Mouse (Mus musculus): Measurements from ENCODE around the gene Nme6.
"Not testable (repeated sequence)": the region's sequence is repeated elsewhere in the genome, so short reads cannot be mapped to it uniquely, and the experiment has no call there.

Nme6 gene

DNA sequence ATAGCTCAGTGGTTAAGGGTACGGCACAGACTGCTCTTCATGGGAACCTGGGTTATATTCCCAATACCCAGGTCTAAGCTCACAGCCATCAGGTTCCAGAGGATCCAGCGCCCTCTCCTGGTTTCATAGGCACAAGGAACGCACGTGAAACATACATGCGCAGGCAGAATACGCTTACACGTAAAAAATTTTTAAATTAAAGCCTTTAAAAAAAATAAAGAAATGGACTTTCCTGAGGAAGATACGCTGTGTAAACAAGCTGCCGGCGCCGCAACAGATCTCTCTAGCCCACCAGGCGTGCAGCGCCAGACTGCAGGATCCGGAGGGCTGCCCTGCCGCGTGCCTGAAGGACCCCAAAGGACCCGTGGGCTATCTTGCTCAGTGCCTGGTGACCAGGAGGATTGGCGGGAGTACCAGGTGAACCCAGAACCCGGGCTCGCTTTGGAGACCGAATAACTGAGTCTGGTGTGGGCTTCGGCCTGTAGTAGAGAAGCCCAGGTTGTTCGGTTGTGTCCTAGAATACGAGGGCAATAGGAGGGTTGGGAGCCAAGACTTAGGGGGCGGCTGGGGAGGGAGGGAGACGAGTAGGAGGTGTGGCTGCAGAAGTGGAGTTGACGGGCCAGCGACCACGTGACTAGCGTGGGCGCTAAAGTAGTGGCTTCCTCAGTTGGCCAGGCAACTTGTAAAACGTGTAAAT is at the start of gene Nme6:
Gene Nme6 (plus strand): TSS at position 359 of the 697 bp plus-strand sequence.
- CTCF ChIA-PET = interaction anchor here (0.7 kb wide), 2 partner anchors 19 to 1473 kb away, joined by 3 read pairs; no protein-coding TSS in a partner anchor

DNA sequence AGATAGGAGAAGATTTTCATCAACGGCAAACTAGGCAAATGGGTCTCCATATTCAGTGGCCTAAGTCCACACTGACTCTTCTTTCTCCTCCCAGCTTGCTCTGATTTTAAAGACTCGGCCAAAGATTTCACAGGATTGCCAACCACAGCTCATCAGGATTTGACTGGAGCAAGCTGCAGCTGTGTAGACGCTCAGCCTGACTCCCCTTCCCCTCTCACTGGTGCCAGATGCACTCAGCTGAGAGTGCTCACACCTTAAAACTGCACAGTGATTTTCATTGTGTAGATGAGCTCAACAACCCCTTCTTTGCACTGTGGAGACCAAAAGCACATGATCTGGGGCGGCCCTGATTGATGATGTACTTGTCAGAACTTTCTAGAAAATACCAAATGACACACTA is 42.0 kb upstream of the Nme6 start, which contains the start of gene Fbxw27:
Gene Fbxw27 (minus strand): TSS at position 101 of the 400 bp plus-strand sequence.
- CTCF ChIA-PET = not testable (repeated sequence)

DNA sequence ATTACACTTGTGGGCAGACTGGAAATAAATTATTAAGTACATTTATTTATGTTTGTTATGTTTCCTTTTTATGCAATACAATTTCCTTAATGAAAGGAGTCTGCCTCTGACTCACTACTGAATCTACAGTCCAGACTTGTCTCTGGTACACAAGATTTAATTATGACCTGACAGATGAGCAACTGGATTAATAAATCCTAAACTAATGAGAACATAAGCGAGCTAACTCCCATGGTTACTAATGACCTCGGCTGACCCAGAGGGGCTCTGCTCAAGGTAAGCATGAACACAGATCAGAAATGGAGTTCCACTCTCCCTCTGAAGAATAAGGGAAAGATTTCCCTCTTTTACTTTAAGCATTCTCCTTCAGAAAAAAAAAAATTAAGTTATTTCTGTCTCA is 37.3 kb upstream of the Nme6 start:
- CTCF ChIA-PET = no interaction called here

DNA sequence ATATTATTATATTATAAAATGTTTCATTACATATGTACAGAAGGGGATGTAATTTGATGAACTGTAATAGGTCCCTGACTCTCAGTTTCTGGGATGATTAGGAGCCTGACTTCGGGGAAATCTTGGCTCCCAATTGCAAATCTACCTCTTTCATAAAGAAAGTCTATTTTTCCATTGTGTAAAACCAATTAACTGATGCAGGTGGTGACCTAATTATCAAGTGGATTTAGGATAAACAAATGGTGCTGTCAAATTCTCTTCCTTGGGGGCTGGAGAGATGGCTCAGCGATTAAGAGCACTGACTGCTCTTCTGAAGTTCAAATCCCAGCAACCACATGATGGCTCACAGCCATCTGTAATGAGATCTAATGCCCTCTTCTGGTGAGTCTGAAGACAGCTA is 36.7 kb upstream of the Nme6 start:
- CTCF ChIA-PET = no interaction called here

DNA sequence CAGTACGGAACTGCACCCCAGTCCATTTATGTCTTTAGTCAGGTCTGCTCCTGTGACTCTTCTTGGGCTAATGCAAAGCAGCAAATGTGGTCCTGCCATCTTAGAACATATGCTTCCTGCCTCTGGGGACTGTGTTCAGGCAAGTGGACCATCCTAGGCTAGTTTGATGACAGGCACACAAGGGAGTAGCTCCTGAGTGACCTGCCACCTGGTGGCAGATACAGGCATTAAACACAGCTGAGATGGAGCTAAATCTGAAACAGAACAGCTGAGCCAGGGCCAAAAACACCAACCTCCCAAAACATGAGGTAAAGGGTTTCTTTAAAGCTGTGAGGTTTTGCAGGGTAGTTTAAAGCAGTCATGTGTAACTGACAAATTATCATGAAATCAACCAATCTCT is 34.5 kb upstream of the Nme6 start:
- CTCF ChIA-PET = no interaction called here

DNA sequence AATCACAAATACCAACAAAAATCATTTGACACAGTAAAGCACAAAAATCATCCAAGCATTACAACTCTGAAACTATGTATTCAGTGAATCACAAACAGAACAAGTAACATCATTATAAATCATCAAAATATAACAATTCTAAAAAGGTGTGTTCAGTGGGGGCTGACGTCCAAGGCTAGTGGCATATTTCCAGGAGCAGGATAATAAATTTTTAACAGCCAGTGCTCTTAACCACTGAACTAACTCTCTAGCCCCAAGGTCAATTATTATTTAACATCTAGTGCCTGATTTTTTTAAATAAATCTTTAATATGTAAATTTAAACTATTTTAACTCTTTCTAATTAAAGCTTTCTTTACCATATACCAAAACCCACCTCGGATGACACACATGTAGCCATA is 27.0 kb upstream of the Nme6 start:
- CTCF ChIA-PET = not testable (repeated sequence)

DNA sequence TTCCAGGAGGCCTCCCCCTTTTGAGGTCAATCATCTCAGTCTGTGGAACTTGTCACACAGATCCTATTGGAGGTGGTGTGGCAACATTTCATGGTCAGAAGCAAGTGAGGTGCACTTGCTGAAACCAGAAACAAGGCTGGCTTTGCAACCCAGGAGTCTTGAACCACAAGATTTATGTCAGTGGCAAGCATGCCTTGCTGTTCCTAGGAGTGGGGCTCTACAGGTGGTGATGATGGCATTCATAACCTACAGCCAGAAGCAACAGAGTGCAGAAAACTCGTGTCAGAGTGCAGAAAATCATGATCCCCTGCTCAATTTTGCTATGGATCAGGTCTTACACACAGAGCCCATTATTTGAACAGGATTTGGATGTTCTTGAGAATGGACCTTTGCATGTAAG is 26.3 kb upstream of the Nme6 start:
- CTCF ChIA-PET = no interaction called here

DNA sequence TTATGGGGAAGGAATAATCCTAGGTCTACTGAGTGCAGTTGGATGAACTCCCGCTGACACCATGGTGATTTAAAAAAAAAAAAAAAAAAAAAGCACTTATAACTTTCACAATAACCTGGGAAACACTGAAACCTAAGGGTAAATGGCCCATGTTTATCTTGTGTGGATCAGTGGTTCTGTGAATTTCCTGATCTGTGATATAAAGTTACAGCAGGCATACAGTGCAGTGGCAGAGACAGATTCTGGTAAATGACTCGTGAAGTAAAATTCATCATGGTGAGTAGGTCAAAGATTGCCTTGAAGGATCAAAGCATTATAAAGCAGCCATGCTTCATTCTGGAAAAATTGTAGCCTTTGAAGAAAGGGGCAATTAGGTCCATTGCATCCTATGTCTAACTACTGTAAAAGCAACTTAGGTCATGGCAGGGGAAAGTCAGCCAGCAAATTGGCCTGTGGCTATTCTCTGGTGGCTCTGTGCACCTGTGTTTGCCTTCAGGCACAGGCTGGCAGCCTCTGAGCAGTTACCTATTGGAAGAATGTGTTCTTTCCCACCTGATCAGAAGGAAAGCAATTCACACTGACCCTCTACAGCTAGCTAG is 25.8 kb upstream of the Nme6 start:
- CTCF ChIA-PET = no interaction called here

DNA sequence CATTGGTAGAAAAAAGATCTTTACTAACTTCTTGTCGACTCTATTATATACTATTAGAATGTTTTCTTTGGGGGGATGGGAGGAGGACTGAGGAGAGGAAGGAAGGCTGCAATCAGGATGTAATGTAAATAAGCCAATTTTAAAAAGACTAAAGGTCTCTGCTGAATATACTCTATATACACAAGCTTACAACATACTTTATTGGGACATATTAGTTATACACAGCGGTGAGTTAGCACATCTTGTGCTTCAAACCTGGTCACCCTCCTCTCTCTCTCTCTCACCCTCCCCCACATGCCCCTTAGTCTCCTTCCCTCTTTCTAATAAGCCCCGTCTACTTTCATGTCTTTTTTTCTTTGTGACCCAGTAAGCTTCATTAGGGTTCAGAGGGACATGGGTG is 24.7 kb upstream of the Nme6 start:
- CTCF ChIA-PET = no interaction called here

DNA sequence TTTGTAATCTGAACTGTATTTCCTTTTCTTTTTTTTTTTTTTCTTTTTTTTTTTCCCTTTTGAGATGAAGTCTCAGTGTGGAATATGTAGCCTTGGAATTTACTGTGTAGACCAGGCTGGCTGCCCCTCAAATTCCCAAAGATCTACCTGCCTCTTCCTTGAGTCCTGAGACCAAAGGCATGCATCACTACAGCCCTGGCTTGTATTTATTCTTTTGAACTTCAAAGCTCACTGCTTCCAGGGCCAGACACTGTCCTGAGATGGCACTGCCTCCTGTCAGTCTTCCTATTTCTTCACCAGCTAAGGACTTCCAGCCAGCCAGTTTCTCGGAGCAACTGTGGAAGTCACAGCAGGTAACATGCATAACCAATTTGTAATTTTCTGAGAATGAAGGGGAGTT is 20.6 kb upstream of the Nme6 start, which contains the start of gene Spink8:
Gene Spink8 (plus strand): TSS at position 301 of the 400 bp plus-strand sequence.
- CTCF ChIA-PET = no interaction called here

DNA sequence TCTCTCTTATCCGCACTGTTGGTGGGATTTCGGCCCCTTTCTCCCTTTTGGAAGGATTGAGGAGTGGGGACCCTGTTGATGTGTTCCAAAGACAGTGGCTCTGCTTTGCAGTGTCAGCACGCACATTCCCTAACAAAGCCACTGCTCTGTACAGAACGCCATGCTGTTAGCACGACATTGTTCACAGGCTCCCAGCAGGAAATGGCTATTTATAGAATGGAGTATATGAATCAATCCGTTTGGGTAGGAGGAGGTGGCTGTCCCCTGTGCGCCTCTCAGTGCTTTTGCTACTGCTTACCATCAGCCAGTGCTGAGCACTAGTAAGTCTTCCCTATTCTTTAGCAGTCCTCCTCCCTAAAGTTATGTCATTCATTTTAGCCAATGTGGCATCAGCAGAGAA is 19.1 kb upstream of the Nme6 start:
- CTCF ChIA-PET = interaction anchor here (0.9 kb wide), 1 partner anchor 19 kb away, joined by 3 read pairs; the partner anchor contains the start of gene Nme6

DNA sequence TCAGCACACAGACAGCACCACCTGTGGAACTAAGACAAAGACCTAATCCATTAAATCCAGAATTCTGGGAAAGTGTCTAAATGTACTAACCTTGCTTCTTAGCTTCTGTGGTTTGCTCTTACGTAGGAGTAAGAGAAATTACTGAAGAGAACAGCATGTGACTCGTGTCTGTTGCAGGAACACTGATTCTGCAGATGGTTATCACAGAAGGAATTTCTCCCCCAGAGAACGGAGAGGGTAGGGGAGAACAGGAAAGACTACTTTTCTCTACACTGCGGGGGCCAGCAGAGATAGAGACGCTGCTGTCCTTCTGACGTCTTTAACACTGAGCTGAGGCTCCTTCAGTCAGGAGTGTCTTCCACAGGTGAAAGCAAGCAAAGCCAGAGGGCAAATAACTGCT is 16.2 kb upstream of the Nme6 start:
- CTCF ChIA-PET = no interaction called here

DNA sequence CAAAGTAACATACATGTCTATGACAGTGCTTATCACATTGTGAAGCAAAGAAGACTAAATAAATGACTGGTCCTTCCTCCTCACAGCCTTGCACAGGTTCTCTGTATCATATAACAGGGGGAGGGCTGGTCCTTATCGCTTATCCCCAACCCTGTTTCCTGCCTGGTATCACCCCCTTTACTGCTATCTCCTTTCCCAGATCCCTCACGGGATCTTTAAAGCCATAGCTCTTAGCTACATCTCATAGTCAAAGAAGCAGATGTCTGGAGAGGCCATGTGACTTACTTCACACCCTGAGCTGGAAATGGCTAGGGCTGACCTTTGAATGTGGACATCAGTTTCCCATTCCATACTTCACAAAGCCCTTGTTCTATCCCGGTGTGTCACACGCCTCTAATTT is 6.8 kb upstream of the Nme6 start:
- CTCF ChIA-PET = no interaction called here

DNA sequence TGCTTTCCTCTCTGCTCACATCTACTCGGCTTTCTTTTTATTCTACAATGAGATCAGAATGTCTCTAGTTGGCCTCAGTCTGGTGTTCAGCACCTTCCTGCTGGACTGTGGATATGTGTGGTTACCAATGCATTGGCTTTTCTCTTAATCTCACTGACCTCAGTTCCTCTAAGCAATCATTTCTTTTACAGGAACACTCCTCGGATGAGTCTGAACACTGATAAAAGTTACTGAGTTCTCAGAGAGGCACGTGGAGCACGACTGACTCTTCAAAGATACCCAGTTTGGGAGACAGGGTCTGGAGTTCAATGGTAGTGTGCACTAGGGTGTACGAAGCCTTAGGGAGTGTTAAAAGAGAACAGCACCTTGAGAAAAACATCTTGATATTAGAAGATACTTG is 6.4 kb upstream of the Nme6 start:
- CTCF ChIA-PET = no interaction called here

DNA sequence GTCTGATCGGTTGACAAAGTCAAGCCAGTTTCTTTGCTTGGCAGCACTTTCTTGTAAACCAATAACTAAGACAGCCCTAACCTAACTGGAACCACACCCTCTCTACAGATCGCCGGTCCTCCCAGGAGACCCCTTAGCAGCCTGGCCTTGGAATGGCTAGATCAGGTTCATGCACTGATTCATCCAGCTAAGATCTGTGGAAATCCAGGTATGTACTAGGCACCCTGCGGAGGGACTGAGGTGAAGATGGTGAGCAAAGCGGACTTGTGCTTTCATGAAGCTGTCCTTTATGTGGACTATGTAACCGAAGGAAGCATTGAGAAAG is 501 bp downstream of the Nme6 start:
- CTCF ChIA-PET = no interaction called here

DNA sequence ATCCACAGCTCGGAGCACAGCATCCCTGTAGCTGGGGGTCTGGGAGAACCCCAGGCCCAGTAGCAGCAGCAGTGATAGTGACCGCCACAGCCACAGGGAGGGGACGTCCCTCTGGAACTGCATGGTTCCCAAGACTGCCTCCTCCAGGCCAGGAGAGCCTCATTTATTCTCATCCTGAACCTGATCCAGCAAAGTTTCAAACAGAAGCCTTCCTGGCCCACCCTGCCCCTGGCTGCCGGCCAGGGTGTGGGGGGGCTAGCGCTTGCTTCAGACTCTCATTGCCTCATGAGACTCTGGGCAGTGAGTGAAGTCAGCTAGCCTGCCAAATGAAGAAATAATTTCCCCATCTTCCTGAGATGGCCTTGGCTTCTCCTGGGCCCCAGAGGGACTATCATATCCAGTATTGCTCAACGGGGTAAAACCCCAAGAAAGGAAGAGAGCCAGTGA is 16.8 kb downstream of the Nme6 start, which contains the start of gene Camp:
Gene Camp (minus strand): TSS at position 306 of the 447 bp plus-strand sequence.
- CTCF ChIA-PET = no interaction called here

DNA sequence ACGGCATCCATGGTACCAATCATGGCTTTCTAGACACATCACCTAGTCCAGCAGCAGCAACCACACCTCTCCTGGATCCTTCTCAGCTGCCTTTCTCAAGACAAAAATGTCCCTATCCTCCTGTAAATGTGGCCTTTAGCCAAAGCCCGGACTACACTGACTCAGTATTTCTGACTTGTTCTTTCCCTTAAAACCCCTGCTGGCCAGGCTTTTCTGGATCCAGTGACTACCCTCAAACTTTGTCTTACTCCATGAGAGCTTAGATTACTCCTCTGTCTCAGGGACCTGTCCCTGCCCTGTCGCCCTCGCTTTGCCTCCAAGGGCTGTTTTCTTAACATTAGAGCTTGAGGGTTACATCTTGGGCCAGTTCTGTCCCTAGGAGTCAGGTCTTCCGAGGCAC is 17.6 kb downstream of the Nme6 start:
- CTCF ChIA-PET = no interaction called here

DNA sequence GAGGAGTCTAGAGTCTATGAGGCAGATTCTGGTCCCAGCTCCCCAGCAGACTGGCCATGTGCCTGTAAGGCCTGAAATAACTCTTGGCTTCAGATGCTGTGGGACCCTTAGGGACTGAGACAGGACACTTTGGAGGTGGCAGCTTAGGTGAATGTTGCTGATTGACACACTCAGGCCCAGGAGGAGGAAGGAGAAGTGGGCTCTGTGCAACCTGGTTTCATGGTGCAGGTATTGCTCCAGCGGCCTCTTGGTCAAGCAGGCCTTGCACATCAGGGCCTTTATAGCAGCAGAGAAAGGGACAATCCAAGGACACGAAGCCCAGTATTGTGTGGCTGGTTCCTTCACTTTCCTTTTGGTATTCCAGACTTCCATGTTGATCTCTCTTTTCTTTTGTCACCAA is 21.8 kb downstream of the Nme6 start:
- CTCF ChIA-PET = interaction anchor here (0.6 kb wide), 1 partner anchor 793 kb away, joined by 3 read pairs; no protein-coding TSS in a partner anchor

DNA sequence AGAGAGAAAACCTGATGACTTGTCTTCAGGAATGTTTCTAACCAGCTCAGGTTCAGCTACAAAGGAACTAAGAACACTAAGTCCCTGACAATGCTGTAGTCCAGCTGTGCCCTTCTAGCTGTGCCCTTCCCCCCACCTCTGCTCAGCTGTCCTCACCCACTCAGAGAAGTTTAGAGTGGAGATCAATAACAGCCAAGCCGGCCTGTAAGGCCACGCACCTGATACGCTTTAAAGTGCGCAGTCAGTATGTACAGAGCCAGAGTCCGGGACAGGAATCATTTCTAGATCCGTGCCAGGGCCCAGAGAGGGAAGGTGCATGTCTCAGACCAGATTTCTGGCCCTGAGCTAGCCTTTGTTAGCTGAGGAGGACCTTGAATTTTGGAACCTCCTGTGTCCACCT is 23.4 kb downstream of the Nme6 start:
- CTCF ChIA-PET = no interaction called here

DNA sequence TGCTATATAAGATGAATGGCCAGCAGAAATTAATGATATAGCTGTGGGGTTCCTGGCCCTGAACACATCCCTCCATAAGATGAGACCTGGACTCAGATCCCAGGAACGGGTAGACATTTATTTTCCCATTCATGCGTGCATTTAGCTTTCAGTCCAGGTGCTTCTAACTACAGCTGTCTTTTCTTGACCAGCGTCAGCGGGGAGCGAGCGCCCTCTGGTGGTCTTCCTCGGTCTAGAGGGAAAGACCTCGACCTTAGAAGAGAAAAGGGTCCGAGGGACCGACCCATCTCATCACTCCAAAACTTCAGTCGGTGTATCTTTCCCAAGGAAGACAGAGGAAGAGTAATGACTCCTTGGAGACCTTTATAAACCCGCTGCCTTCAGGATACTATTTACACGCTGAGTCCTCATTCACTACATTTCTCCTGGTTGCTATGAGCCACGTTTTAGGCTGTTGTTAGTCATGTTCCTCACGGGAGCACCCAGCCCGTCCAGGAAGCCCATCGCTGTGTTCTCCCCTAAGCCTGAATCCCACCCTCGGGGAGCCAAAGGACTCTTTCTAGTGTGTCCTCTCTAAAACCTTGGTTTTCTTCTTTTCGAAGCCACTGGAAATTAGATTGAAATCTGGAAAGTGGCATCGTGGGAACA is 30.0 kb downstream of the Nme6 start:
- CTCF ChIA-PET = no interaction called here

DNA sequence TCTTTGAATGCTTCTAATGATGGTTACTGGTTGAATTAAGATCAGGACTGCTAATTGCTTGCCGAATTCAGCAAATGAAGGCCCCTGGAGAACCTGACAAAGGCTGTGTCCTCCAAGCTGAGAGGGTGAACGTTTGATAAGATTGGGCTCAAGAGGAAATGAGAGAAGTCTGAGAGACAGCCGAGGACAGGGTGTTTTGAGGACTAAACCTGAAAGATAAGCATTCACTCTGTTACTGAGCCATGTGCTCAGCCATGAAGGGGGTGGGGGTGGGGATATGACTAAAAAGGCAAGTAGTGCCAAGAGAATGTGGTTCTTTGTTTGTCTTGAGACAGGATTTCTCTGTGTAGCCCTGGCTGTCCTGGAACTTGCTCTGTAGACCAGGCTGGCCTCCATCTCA is 30.5 kb downstream of the Nme6 start:
- CTCF ChIA-PET = interaction anchor here (0.6 kb wide), 1 partner anchor 11 kb away, joined by 3 read pairs; no protein-coding TSS in a partner anchor

DNA sequence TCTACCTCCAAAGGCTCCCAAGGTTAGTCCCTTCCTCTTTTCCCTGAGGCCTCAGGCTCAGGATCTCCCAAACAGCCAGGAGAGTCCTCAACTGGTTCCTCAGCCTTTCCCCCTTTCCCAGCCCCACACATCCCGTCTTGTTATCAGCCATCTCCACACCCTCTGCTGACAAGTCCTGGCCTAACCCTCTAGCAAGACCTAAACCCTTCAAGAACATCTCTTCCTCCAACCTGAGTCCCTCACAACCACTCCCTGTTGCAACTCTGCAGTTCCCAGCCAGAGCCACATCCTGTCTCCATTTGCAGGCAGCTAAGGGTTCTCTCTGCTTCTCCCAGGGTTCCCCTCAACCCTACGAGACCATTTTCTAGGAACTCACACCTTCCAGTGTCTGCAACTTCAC is 33.7 kb downstream of the Nme6 start:
- CTCF ChIA-PET = interaction anchor here (0.6 kb wide), 1 partner anchor 221 kb away, joined by 3 read pairs; no protein-coding TSS in a partner anchor

DNA sequence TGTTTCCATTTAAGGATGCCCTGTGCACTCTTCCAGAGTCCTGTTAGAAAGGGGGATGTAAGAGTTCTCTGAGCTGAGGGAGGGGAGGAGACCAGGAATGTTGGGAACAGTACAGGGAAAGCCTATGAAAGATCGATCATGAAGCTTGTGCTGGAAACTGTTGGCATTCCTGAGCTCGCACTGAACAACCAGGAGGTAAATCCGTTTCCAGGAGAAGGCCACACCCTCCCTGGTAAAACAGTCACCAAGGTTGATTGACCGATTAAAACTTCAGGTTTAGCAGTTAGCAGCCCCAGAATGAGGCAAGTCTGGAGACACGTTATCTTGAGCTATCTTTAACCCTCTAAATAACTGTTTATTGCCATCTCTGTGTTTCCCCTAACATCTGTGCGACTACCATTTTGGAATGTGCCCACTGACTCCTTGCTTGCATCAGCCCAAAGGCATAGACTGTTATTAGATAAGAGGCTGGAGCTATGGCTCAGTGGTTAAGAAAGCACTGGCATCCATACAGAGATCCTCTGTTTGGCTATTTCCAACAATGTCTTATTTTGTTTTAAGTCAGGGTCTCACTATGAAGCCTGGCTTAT is 38.5 kb downstream of the Nme6 start:
- CTCF ChIA-PET = no interaction called here
